Mouse (Mus musculus) cerebellum, postnatal 14 days (tissue): ENCODE measurements at regions not wholly inside any gene's neighbourhood (a gene's known extent, or its start where the extent isn't known, plus 50 kb on each side); places are given as distances from the start of the nearest gene placed in this dataset.
"Not testable (repeated sequence)": the region's sequence is repeated elsewhere in the genome, so short reads cannot be mapped to it uniquely, and the experiment has no call there.

Source experiments
- DNase-seq, 2 experiments: peaks; one replicate each; pipeline ENCODE4 v3.0.0; 2021; ENCODE audit warnings: mixed read lengths in 2 of 2

- DNase-seq = not testable (repeated sequence)
Observed at GRCm38 (mm10) chr1:7271466-7272110, 2463.9 kb downstream of the Gm37988 start.

- DNase-seq = not testable (repeated sequence)
Observed at GRCm38 (mm10) chr1:7298921-7299685, 2491.4 kb downstream of the Gm37988 start.

DNA sequence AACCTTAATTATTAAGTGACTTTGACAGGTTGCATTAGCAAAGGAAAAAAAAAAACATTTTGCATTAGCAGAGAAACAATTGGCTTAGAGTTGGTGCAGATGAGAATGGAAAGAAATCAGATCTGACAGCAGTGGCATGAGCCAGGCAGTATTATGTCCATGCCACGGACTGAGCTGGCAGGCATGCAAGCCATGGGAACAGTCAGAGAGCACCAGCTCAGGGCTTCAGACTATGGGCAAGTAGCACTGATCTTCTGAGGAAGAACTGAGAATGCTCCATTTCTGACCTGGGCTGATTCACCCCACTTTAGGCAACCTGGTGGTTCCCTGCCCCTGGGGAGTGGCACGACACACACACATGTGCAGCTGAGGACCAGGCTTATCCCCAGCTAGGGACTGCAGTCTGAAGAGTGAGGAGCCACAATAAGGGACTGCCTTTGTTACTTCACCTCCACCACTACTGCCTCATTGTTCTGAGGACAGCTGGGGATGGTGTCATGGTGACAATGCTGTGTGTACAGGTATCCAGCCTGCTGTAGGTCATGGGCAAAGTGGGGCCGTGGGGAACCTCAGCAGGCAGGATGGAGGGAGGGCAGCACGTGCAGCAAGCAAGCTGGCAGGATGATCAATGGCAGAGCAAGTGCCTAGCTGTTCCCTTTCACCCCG is 2501.4 kb downstream of the Gm37988 start:
- DNase-seq = peak; percentile 40 to 43

DNA sequence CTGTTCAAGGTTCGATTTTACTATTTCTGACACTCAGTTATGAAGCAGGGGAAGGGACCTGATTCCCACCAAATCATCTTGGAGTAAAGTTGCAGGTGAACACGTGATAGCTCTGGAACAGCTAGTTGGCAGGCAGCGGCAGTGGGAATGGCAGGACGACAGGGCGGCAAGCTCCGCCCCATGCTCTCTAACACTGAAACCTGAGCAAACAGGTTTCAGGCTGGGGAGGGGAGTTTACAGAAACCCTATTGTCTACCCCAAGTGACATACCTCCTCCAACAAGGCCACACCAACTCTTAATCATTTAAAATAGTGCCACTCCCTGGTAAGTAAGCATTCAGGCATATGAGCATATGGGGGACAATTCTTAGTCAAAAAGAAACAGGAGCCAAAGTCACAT is 2504.7 kb downstream of the Gm37988 start:
- DNase-seq = not testable (repeated sequence)

- DNase-seq = no peak
Observed at GRCm38 (mm10) chr1:7313468-7313867, 2505.8 kb downstream of the Gm37988 start.

DNA sequence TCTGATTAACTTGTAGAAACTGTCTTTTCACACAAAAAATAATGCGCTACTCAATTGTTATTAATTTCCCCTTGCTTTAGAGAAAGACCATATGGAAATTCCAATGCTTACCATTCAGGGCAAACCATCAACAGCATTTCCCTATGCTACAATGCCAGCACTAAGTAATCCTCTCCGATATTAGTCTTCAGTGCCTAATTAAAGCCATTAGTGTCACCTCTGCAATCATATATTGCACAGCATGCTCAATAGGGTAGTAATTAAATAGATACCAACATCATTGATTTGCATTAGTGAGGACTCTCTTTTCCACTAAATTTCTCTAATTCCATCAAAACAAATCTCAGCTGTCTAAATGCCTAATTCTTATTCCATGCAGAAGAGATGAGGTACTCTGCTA is 2511.2 kb downstream of the Gm37988 start:
- no peak for DNase-seq

DNA sequence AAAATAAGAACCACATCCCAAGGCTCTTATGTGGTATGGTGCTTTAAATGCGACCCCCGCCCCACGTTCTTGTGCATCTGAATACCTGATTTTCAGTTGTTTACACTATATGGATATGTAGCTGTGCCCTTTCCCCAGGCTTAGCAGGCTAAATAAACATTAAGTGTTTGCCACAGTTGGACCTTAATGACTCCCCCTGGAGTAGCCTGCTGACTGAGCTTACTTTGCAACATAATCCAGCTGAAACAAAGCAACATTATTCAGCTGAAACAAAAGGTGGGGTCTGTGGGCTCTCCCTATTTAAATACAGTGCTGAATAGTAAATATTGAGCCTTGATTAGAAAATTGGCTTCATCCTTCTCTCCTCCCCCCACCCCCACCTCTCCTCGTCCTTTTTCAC is 2511.6 kb downstream of the Gm37988 start:
- DNase-seq = no peak
